Mouse (Mus musculus) kidney, postnatal 25 days (tissue): ENCODE measurements at regions not wholly inside any gene's neighbourhood (a gene's known extent, or its start where the extent isn't known, plus 50 kb on each side); places are given as distances from the start of the nearest gene placed in this dataset.
A peak's percentile ranks its signal among the peaks of the same experiment; 100 is the strongest.
"Not testable (repeated sequence)": the region's sequence is repeated elsewhere in the genome, so short reads cannot be mapped to it uniquely, and the experiment has no call there.

Source experiments
- DNase-seq, 2 experiments: peaks; one replicate each; pipeline ENCODE4 v3.0.0; 2021; ENCODE audit warnings: mixed read lengths in 2 of 2

DNA sequence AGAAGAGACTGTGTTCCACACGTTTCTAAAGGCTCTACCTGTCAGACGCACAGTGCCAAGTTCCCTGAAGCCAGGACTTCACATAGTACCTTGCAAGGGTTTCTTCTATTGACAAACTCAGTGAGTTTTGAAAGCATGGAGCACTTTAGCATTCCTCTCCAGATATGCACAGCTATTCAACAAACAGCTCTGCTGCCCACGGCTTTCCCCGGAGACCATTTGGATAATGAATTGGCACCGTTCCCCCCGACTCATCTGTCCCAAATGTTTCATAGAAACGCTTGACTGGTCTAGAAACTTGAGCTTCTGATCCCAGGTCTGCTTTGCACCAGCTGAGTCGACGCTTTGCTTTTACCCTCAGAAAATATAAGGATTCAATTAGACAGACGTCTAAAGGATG lies 162.2 kb upstream of the St6galnac5 start:
- DNase-seq: no peak

DNA sequence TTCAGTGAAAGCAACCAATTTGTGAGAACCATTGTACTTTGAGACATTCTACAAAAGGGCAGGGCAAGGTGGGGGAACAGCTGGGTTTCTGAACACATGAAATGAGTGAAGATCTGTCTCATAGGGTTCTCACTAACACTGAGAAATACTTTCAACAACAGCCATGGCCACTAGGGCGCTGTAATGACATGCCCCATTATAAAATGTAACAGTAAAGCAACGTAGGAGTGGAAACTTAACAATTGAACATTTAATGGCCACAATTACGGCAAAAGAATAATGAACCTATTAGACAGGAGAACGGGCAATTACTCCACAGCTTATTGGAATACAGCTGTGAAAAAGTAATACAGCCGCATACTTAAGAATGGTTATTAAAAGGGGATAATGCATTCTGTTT lies 158.9 kb upstream of the St6galnac5 start:
- DNase-seq: no peak

DNA sequence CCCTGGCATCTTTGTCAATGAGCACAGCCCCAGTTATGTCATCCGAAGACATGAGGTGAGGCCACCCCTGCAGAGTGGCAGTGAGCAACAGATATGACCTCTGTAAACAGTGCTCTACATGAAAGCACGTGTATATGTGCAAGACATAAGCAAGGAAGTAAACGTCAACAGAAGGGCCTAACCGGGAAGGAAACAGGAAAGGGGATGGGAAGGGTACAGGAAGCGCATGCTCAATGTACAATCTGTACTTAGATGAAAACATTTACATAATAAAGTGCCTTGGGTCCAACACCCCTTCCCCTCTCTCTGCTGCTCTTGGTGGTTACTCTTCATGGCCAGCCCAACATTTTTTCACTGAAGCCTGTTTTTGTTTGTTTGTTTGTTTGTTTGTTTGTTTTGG lies 143.3 kb upstream of the St6galnac5 start:
- no peak for DNase-seq

DNA sequence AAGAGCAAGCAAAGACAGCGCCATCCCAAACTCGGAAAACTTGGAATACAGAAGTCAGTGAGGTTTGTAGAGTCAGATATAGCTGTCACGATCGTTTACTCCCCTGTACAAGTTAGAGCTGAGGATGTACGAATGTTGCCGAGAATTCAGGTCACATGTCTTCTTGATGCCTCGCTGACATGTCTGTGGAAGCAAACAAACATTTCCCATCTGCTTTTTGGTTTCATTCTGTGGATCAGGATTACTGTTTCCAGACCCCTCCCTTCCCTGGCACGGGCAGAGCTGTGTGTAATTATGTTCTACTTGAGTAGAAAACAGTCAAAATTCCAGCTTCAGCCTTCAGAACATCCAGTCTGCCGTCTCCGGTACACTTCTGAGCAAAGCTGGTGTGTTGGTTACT lies 139.9 kb upstream of the St6galnac5 start:
- DNase-seq: no peak

DNA sequence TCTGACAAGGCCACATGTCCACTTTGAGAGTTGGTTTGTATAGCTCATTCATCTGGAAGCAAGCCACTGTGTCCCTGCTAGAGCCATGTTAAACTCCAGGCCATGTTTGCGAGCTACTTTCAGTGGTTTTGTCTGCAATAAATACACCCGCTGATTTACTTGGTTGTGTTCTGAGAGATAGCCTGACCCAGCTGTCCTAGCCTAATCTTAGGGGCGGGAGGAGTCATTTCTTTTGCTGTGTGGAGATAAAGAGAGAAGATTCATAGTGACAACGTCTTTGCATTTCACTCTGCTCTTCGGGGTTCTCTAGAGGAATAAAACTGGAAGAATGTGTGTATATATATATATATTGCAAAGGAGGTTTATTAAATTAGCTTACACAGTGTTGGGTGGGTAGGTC lies 137.1 kb upstream of the St6galnac5 start:
- no peak for DNase-seq

DNA sequence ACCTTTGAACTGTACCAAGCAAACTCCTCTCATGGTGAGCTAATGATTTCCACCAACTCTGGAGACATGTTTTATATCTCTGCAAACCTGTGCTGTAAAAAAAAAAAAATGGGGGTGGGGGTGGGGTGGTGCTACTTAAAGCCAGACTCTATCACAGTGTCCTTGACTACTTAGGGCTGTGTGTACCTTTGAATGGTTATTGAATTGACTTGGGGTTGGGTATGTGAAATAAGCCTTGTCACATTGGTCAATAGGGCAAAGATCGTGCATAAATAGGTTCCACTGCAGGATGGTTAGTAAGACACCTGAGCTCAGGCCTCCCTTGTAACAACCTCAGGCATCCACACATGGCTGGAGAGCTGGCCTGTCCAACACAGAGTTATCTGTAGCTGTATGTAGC lies 136.6 kb upstream of the St6galnac5 start:
- no peak for DNase-seq

DNA sequence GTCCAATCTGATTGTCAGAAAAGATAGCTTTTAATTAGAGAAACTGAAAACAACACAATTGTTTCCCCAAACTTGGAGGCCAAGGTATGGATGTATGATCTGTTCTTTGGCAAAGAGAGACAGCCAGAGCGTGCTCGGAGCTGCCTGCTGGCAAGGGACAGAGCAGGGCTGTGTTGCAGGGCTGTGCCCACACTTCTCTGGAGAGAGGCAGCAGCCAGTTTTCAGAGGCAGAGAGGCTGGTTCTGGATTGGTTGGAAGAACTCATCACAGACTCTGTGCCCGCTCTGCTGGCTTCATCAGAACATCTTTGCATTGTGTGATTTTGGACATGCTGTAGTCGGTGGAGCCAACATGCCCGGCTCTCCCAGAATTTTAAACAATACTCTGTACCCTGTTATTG lies 123.5 kb upstream of the St6galnac5 start:
- DNase-seq: no peak

DNA sequence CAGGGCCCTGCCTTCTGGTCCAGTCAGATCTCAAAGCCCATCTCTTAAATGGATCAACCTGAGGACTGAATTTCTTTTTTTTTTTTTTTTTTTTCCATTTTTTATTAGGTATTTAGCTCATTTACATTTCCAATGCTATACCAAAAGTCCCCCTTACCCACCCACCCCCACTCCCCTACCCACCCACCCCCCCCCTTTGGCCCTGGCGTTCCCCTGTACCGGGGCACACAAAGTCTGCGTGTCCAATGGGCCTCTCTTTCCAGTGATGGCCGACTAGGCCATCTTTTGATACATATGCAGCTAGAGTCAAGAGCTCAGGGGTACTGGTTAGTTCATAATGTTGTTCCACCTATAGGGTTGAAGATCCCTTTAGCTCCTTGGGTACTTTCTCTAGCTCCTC lies 108.5 kb upstream of the St6galnac5 start:
- DNase-seq: not testable (repeated sequence)

DNA sequence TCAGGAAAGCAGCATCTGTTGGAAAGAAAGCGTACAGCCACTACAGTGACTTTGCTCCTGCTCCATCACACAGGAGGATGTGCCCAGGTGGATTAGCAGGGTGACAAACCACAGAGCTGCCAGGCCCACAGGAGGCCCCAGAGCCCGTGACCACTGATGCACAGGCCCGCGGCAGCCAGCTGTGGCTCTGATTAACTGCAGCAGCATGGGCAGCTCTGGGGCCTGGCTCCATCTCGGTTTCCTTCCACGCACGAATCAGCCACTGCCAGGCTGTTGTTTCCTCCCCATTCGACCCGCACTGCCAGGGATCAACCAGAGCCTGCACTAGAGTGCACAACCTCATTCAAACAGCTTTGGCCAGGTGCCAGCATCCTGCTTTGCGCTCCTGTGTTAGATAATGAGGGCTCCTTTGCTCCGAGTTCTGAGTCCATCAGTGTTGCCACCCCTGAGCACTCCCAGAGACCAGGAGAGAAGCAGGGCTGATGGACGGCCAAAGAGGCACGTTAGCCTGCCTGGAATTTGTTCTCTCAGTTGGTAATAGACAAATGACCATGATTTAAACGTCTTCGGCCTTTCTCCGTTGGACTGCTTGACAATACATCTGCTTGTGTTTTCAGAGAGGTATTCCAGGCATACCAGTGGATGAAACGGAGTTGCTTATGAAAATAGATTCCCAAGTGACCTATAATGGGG lies 103.2 kb upstream of the St6galnac5 start:
- DNase-seq: peak; percentile 74 to 83

DNA sequence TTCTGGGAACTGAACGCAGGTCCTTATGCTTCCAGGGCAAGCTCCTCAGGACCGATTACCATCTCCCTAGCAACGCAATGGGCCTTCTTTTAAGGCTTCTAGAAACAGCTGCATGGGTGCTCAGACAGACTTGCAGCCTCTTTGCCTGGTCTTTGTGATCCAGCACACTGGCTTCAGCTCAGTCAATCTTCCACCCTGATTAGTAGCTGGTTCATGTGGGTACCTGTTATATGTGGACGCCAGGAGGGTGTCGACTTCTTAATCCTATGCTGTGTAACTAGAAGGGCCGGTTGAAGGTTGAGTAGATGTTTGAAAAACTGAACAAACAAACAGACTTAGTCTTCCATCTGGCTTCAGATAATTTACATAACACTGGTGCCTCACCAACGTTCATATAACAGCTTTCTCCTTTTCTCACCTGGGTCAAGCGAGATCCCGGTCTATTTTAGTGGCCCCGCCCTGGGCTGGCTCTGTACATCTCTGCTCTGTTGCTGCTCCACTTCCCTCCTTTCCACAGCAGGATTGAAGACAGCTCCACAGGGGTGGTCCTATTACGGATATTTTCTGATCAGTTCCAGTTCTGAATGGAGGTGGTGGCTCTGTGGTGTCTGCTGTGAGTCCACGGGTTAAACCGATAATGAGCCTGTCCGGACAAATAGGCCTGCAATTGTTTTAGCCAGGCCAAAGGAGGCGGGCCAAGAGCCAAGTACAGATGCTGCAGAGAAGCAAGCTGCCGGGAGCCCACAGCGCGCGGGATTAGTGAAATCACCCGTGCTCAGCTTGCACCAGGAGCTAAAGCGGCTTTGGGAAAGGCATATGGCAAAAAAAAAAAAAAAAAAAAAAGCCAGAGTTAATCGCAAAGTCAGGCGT lies 102.4 kb upstream of the St6galnac5 start:
- DNase-seq: peak; percentile 9 to 38

DNA sequence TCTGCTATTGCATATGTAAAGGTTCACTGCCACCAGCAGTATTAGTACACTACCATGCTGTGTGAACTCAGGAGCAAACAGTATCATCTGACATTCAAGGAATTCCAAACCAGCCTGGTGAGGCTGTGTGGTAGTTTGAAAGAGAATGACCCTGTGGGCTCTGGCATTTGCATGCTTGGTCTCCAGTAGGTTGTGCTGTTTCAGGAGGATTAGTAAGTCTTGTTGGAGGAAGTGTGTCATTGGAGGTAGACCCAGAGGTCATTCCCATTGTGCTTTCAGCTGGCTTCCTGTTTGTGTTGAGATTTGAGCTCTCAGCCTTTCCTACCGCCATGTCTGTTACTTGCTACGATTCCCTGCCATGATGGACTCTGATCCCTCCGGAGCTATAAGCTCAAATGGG lies 98.3 kb upstream of the St6galnac5 start:
- no peak for DNase-seq

DNA sequence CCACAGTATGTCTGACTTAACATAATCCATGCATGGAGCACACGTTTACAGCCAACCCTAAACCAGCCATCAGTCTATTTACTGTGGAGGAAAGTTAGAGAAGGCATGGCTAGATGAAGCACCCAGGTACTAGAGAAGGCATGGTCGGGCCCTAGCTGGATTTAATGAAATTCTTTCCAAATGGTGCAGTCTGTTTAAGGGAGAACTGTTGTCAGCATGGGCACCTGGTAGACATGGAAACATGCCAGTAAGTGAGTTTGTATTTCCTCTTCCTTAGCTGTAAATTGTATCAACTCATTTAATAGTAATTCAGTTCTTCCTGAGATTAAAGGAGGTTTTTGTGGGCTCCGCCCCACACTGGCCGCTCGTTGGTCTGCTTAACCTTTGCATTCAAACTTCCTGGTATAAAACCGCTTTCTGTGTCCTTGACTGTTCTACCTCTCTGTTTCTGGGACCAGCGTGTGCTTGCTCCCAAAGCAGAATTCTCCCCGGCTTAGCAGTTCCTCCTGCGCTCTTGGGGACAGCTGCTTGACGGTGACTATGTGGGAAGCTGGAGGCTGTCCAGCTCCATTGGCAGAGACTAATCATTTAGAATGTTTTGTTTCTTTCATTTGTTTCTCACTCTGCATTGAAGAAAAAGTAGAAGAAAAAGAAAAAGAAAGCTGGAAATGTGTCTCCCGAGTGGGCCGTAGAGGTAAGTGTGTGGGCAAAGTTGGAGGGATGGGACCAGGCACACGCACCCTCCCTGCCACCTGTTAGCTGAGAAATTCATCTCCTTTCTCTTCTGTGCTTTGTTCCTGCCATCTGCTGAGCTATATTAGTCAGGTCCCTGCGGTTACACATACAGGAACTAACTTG lies 96.0 kb upstream of the St6galnac5 start:
- DNase-seq: no peak

DNA sequence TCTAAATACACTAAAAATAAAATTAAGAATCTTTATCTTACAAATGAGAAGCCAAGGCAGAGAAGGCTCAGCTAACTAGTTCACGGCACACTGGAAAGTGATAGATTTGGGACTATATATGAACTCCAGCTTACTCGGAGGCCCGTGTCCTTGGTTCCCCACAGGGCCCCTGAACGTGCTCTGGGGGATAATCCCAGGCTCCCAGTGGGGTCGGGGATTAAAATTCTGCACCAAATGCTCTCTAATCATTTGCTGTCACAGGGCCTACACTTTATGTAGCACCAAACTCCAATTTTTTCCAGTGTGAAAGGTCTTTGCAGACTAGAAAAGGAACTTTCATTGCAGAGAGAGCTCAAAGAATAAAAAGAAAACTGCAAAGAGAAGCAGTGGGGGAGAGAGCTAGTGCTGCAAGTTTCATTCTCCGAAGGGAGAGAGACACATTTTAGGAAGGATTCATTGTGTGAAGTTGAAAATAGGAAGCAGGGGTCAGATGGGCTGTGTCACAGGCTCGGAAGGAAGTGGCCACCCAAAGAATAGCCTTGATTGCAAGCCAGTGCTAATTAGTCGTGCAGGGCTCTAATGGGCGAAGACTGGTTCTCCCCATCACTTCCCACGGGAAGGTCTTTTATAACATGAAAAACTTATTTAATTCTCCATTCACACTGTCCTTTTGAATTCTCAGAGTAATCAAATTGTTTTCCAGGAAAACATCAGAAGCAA lies 90.3 kb upstream of the St6galnac5 start:
- no peak for DNase-seq

DNA sequence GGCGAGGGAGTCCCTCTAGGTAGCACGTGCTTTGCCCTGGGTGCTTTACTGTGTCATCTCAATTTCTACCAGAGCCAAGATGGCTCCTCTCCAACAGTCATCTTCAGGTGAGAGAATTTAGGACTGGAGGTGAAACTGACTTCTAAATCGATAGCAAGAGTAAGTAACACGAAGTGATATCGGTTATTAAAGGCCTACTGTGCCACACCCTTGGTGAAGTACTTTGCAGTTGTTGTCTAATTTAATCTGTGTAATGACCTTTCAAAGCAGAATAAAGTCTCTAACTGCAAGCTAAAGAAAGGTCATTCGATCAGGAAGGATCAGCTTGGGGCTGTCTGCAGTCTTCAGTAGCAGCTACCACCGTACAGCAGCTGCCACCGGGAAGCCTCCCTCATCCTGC lies 89.5 kb upstream of the St6galnac5 start:
- no peak for DNase-seq

DNA sequence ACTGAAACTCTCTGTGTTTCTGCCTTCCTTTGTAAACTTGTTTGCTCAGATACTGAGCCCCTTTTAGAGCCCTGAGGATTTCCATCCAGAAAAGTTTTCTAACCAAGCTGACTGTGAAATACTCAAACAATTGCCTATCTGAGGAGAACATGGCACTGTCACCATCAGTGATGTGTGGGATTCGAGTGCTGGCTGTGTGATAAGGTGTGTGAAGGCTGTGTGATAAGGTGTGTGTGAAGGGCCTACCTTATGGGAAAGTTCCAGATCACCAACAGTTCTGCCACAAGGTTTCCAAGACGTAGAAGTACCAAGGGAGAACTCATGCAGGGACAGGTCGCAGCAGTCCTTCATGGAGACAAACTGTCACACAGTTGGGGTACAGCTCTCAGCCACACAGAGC lies 89.1 kb upstream of the St6galnac5 start:
- DNase-seq: no peak

DNA sequence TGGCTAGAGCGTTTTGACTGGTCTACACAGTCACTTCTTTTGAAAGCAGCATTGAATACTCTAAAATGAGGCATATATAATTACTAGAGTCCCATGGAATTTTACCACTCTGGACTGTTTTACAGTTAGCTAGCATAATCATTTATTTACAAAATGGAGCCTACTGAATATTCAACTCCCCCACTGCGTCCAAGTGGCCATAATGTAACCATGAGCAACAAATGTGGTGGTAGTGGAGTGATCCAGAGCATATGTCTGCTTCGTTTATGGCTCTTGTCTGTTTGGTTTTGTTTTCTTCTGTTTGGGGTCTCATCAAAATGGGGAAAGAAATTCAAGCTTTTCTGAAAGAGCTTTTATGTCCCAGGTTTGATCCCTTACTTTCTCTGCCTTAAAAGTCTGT lies 83.8 kb upstream of the St6galnac5 start:
- no peak for DNase-seq

DNA sequence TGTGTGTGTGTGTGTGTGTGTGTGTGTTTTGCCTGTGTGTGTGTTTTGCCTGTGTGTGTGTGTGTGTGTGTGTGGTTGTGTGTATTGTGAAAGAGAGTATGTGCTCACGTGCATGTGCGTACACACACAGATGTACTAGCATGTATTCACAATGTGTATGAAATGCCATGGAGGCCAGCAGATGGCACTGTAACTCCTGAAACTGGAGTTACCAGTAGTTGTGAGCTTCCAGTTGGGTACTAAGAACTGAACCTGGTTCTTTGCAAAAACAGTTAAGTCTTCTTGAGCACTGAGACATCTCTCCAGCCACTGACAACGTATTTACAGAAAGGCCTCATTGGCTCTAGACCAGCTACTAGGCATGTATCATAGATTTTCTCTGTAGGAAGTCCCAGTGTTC lies 71.1 kb upstream of the St6galnac5 start:
- DNase-seq: no peak

DNA sequence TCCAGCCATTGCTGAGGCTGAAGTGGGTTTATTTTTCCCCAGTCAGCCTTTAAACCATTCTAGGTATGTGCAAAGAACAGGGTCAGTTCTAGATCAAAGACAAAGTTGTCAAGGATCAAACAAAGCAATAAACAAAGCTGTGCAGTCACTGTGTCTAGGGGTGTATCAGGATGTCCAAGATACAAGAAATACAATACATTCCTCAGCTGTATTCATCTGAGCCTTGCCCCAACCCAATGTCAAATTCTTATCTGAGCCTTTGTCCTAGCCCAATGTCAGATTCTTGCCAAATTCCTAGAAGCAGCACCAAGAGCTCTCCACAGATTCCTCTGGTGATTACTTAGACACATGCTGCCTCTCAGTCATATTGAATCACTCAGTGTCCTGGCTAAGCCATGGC lies 69.5 kb upstream of the St6galnac5 start:
- DNase-seq: no peak

DNA sequence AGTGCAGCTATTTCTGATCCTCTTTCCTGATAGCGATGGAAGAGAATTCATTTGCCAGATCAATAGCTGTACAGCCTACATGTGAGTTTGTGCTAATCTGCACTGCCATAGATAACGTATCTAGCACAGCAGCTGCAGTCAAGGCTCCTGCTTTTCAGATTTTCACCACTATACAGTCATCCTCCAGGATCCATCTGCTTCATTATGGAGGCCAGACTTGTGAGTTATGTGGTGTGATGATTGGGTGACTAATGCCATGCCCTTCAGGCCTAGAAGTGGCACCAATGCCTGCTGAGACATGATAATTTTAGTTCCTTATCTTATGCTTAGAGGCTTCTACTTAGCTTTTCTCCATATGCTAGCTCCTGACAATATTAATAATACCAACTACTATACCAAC lies 63.3 kb upstream of the St6galnac5 start:
- DNase-seq: no peak

DNA sequence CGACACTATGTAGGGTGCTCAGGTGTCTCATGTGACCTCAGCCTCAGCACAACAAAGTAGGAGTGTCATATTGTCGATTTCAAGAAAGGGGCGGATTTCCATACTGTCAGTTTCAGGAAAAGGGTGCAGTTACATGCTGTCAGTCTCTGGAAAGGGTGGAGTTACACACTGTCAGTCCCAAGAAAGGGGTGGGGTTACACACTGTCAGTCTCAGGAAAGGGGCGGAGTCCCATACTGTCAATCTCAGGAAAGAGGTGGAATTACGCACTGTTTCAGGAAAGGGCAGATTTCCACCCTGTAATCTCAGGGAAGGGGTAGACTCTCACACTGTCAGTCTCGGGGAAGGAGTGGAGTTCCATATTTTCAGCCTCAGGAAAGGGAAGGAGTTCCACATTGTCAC lies 51.9 kb upstream of the St6galnac5 start:
- DNase-seq: no peak
